Mouse (Mus musculus) thymus, postnatal 14 days (tissue): ENCODE results near the gene Slamf7.
A peak's percentile ranks its signal among the peaks of the same experiment; 100 is the strongest.
"Not testable (repeated sequence)": the region's sequence is repeated elsewhere in the genome, so short reads cannot be mapped to it uniquely, and the experiment has no call there.

Experiments used
- DNase-seq: peaks from one replicate; pipeline ENCODE4 v3.0.0; 2021

Gene Slamf7

GRCm38 (mm10) chr1:171652734-171653133 lies at the start of gene Slamf7:
Gene Slamf7 (minus strand): TSS chr1:171653035.
- DNase-seq: no peak

- DNase-seq: peak; percentile 87
Observed at GRCm38 (mm10) chr1:171698983-171699382, 46.1 kb upstream of the Slamf7 start.

GRCm38 (mm10) chr1:171693918-171694317 lies 41.1 kb upstream of the Slamf7 start:
- DNase-seq: no peak

- no peak for DNase-seq
Observed at GRCm38 (mm10) chr1:171687320-171687719, 34.5 kb upstream of the Slamf7 start.

- DNase-seq: no peak
Observed at GRCm38 (mm10) chr1:171684923-171685322, 32.1 kb upstream of the Slamf7 start.

- DNase-seq: peak; percentile 39
Observed at GRCm38 (mm10) chr1:171681531-171682299, 28.9 kb upstream of the Slamf7 start, which contains the start of gene Cd48. Gene Cd48 (plus strand): TSS chr1:171682009.

- peak; percentile 64 for DNase-seq
Observed at GRCm38 (mm10) chr1:171681009-171681408, 28.2 kb upstream of the Slamf7 start.

- DNase-seq: no peak
Observed at GRCm38 (mm10) chr1:171677721-171678120, 24.9 kb upstream of the Slamf7 start.

GRCm38 (mm10) chr1:171674467-171674866 lies 21.6 kb upstream of the Slamf7 start:
- peak; percentile 20 for DNase-seq

- DNase-seq: peak; percentile 38
Observed at GRCm38 (mm10) chr1:171672854-171673475, 20.1 kb upstream of the Slamf7 start.

GRCm38 (mm10) chr1:171672451-171672850 lies 19.6 kb upstream of the Slamf7 start:
- DNase-seq: not testable (repeated sequence)

GRCm38 (mm10) chr1:171667160-171667559 lies 14.3 kb upstream of the Slamf7 start:
- DNase-seq: no peak

GRCm38 (mm10) chr1:171666350-171666749 lies 13.5 kb upstream of the Slamf7 start:
- DNase-seq: no peak

- DNase-seq: no peak
Observed at GRCm38 (mm10) chr1:171663757-171664156, 10.9 kb upstream of the Slamf7 start.

GRCm38 (mm10) chr1:171661482-171661881 lies 8.6 kb upstream of the Slamf7 start:
- DNase-seq: no peak

- no peak for DNase-seq
Observed at GRCm38 (mm10) chr1:171660423-171660822, 7.6 kb upstream of the Slamf7 start.

GRCm38 (mm10) chr1:171658561-171658991 lies 5.7 kb upstream of the Slamf7 start:
- no peak for DNase-seq

GRCm38 (mm10) chr1:171648840-171649239 lies 4.0 kb downstream of the Slamf7 start:
- no peak for DNase-seq

GRCm38 (mm10) chr1:171647716-171648115 lies 5.1 kb downstream of the Slamf7 start:
- no peak for DNase-seq

GRCm38 (mm10) chr1:171646429-171646940 lies 6.3 kb downstream of the Slamf7 start:
- DNase-seq: no peak

- DNase-seq: peak; percentile 50
Observed at GRCm38 (mm10) chr1:171643612-171644011, 9.2 kb downstream of the Slamf7 start.

- no peak for DNase-seq
Observed at GRCm38 (mm10) chr1:171640796-171641195, 12.0 kb downstream of the Slamf7 start.

GRCm38 (mm10) chr1:171638686-171639085 lies 14.1 kb downstream of the Slamf7 start:
- no peak for DNase-seq

- no peak for DNase-seq
Observed at GRCm38 (mm10) chr1:171637101-171637500, 15.7 kb downstream of the Slamf7 start.
